Mouse (Mus musculus): ENCODE results near the gene Phf7.

Phf7 gene

GRCm38 (mm10) chr14:31251084-31251604, at the start of gene Phf7, which contains the start of gene Bap1:
Gene Phf7 (minus strand): TSS chr14:31251317.
Gene Bap1 (plus strand): TSS chr14:31251450.
- peak; percentile 89 to 93 for DNase-seq (ENCODE audit: low spot score in 2 of 2)

GRCm38 (mm10) chr14:31285728-31286127, 34.6 kb upstream of the Phf7 start:
- DNase-seq (ENCODE audit: low spot score in 2 of 2): no peak

GRCm38 (mm10) chr14:31272164-31272563, 21.0 kb upstream of the Phf7 start:
- DNase-seq (ENCODE audit: low spot score in 2 of 2): peak in 1 of 2 experiments; percentile 75

DNA sequence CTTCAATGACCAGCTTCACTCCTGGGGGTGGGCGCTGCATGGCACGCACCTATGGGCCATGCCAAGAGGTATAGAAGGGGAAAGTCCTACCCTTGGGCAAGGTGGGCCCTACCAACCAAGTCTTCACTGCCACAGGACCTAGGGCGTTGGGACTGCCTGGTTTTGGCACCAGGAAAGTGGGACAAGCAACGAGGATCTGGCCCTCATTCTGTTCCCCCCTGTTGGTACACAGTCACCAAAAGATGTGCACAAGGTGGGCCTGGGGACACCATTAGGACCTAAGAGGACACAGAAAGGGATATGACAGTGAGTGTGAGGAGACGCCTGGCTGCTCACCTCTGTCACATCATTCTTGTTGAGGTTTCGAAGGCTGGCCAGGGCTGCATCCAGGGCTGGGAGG, 20.0 kb upstream of the Phf7 start:
- no peak for DNase-seq (ENCODE audit: low spot score in 2 of 2)

- peak; percentile 31 to 50 for DNase-seq (ENCODE audit: low spot score in 2 of 2)
Observed at GRCm38 (mm10) chr14:31269456-31270100, 18.5 kb upstream of the Phf7 start.

- peak; percentile 44 to 61 for DNase-seq (ENCODE audit: low spot score in 2 of 2)
Observed at GRCm38 (mm10) chr14:31268301-31269001, 17.3 kb upstream of the Phf7 start.

- DNase-seq (ENCODE audit: low spot score in 2 of 2): no peak
Observed at GRCm38 (mm10) chr14:31267649-31268048, 16.5 kb upstream of the Phf7 start.

DNA sequence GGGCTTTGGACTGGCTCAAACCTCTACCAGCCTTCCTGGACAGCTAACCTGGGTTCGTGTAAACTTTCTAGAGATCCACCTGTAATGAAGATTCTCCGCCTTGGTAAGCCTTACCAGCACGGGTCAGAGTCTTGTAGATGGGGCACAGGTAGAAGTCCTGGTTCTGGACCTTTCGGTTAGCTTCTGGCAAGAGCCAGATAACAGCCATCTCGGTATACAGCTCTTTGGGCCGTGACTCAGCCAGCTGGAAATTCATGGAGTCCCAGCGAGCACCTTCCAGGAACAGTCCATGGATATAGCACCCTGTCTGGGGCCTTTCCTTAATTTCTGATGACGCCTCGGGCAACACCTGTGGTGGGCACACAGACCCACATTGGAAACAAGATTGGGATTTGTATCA, 9.8 kb upstream of the Phf7 start:
- no peak for DNase-seq (ENCODE audit: low spot score in 2 of 2)

DNA sequence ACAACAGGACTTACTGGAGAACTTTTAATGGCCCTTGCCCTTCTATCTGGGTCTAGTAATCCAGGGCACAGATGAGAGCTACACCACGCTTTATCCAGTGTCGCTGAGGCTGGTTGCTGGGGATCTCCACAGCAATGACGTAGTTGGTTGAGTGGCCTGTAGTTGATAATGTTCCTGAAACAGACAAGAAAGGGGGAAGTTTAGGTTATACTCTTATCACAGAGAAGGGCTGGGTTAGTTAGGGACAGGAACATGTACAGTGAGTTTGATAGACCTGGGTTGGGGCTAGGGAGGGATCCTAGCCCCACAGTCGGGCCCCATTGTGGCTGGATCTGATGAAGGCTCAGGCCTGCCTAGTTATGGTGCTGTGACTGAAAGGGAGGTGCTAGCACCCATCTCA, 9.3 kb upstream of the Phf7 start:
- no peak for DNase-seq (ENCODE audit: low spot score in 2 of 2)

DNA sequence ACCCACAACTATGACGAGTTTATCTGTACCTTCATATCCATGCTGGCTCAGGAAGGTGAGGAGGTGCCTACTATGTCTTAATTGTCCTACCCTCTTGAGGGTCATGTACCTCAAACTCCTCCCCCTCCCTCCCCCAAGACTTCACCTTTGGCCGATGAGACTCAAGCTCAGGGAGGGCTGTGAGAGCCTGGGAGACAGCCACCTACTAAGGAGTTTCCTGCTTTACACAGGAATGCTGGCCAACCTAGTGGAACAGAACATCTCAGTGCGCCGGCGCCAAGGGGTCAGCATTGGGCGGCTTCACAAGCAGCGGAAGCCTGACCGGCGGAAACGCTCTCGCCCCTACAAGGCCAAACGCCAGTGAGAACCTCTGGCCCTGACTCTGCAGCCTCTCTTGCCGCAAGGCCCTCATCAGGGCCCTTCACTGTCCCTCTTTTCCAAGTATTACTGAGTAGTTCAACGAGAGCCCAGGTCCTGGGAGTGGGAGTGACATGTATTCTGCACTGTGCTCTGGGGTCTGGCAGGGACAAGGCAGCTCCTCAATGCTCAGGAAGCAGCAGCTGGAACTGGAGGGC, 7.4 kb upstream of the Phf7 start:
- no peak for DNase-seq (ENCODE audit: low spot score in 2 of 2)

GRCm38 (mm10) chr14:31252091-31252490, 974 bp upstream of the Phf7 start:
- no peak for DNase-seq (ENCODE audit: low spot score in 2 of 2)

- no peak for DNase-seq (ENCODE audit: low spot score in 2 of 2)
Observed at GRCm38 (mm10) chr14:31251626-31252025, 509 bp upstream of the Phf7 start.

DNA sequence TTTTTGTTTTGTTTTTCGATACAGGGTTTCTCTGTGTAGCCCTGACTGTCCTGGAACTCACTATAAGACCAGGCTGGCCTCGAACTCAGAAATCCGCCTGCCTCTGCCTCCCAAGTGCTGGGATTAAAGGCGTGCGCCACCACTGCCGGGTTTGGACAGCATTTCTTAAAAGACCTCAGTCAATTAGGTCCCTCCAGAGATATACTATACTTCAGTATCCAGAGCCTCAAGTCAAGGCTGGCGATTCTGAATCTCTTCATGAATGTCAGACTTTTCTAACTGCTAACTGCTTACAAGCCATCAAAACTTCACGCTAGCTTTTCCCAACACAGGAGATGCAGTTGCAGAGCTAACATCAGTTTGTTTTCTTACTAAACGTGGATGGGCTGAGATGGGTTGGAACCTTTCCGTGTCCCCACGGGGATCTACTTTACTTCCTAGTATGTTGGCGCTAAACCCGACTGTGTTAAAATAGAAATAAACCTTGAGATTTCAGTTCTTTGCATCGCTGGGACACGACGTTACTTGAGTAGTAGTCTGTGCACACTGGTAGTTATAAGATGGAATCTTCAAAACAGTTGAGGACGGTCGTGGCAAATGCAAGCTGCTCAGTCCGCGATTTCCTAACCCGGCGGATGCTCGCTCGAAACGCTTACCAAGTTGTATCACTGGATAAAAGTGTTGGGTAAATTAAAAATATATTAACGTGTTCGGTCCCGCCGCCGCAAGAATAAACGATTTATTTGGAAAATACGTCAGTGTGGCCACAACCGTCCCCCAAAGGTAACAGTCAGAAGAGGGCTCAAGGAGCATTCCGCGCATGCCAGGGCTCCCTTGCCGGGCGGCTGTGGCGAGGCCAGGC, 664 bp downstream of the Phf7 start:
- DNase-seq (ENCODE audit: low spot score in 2 of 2): no peak

- DNase-seq (ENCODE audit: low spot score in 2 of 2): no peak
Observed at GRCm38 (mm10) chr14:31248396-31248795, 2.7 kb downstream of the Phf7 start.

DNA sequence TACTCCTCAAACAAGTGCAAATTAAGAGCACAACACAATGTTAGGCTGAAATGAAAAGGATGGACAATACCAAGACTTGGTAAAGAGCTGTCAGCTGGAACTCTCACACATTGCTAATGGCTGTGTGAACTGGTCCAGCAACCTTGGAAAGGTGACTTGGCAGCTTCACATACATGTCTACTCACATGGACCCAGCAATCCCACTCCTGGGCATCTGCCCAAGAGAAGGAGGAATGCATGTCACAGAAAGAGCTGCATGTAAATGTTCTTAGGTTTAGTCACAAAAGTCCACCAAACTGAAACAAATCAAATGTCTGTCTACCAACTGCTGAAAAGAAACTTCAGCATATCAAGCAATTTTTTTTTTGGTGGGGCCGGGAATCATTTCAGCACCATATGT, 5.2 kb downstream of the Phf7 start:
- no peak for DNase-seq (ENCODE audit: low spot score in 2 of 2)

- no peak for DNase-seq (ENCODE audit: low spot score in 2 of 2)
Observed at GRCm38 (mm10) chr14:31244777-31245176, 6.3 kb downstream of the Phf7 start.

GRCm38 (mm10) chr14:31240528-31240927, 10.6 kb downstream of the Phf7 start:
- no peak for DNase-seq (ENCODE audit: low spot score in 2 of 2)

GRCm38 (mm10) chr14:31237101-31237882, 13.8 kb downstream of the Phf7 start:
- no peak for DNase-seq (ENCODE audit: low spot score in 2 of 2)

DNA sequence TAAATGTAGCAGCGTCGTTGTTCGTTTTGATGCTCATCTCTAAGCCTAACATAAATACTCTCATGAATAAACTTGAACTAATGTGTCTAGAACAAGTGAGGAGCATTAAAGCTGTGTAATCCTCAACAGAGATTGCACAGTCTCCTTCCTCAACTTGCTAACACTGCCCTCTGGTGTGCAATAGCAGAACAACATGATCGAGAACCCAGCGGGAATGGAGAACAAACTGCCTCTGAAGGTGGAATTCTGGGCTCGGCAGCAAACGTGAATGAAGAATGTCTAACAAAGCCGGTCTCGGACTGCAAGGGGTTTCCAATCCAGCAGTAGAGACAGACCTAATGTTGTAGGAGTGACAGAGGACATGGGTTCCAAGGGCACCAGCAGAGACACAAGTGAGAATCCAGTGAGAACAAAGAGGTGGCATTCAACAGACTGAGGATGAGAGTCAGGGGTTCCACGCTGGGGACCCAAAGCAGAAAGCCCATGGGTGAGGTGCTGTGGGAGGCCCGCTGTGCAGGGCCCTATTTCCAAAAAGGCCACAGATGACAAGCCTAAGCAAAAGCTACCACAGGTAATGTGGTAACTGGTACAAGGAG, 17.0 kb downstream of the Phf7 start:
- peak; percentile 53 to 86 for DNase-seq (ENCODE audit: low spot score in 2 of 2)
